Mouse (Mus musculus) erythroblast, embryonic 14.5 days (primary cell): Measurements from ENCODE around the gene Rad51b.

Experiments used
- GATA1 ChIP-seq: IDR thresholded peaks from 2 replicates; pipeline ENCODE4 v1.6.1; 2012; ENCODE audit warnings: low read length, inconsistent platforms, mixed read lengths
- TAL1 ChIP-seq: IDR thresholded peaks from 3 replicates; pipeline ENCODE4 v1.6.1; 2012; ENCODE audit warnings: low read length, inconsistent platforms, mixed read lengths

DNA sequence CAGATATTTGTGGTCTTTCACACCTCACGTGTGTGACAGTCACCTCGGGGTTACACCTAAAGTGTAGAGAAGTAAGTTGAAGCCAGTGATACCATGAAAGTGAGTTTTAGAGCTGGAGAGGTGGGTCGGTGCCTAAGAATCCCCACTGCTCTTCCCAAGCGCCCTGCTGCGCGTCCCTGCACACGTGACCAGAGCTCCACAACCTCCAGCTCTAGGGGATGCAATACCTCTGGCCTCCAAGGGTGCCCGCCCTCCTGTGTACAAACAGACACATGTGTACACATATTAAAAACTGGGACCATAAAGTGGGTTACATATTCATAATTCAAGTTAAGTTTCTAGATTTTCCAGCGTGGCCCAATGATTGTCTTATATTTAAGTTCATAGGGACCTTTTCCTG, 159.2 kb downstream of the Rad51b start:
- TF ChIP-seq GATA1 (no peak), TAL1 (no peak)
